Mouse (Mus musculus) lung, embryonic 14.5 days (tissue): ENCODE measurements around the gene St14. TPM values are rescaled to one million over a fixed set of nuclear protein-coding genes. Genes with fewer than 3 reads are reported as not detected.
"Not testable (repeated sequence)": the region's sequence is repeated elsewhere in the genome, so short reads cannot be mapped to it uniquely, and the experiment has no call there.

Experiments used
- ATAC-seq: fragments of 200-750 bp; cut with Nextera tagmentation; 2 replicates; pipeline ENCODE4 v1.8.0; 2017; ENCODE audit warnings: mild to moderate bottlenecking, moderate TSS enrichment, moderate library complexity; ENCODE audit not compliant: insufficient read depth
- DNase-seq: peaks from one replicate; pipeline ENCODE4 v3.0.0-alpha.2; 2015
- H3K27ac ChIP-seq: fragments of 300-500 bp; sonication (generic); 2 replicates; pipeline ENCODE4 v1.5.1; 2014; ENCODE audit warnings: low read depth, mild to moderate bottlenecking, moderate library complexity
- H3K27me3 ChIP-seq: fragments of 300-500 bp; sonication (generic); 2 replicates; pipeline ENCODE4 v1.6.1; 2014; ENCODE audit warnings: low read length, control low read depth; ENCODE audit not compliant: insufficient read depth
- H3K36me3 ChIP-seq: fragments of 300-500 bp; sonication (generic); 2 replicates; pipeline ENCODE4 v1.6.1; 2014; ENCODE audit warnings: control low read depth; ENCODE audit not compliant: insufficient read depth
- H3K4me1 ChIP-seq: fragments of 300-500 bp; sonication (generic); 2 replicates; pipeline ENCODE4 v1.6.1; 2014; ENCODE audit warnings: antibody characterized with exemption, control low read depth; ENCODE audit not compliant: insufficient read depth
- H3K4me2 ChIP-seq: fragments of 300-500 bp; sonication (generic); 2 replicates; pipeline ENCODE4 v1.6.1; 2014; ENCODE audit warnings: mild to moderate bottlenecking
- H3K4me3 ChIP-seq: fragments of 300-500 bp; sonication (generic); 2 replicates; pipeline ENCODE4 v1.5.1; 2014; ENCODE audit warnings: low read depth, low read length
- H3K9ac ChIP-seq: fragments of 300-500 bp; sonication (generic); 2 replicates; pipeline ENCODE4 v1.6.1; 2014
- H3K9me3 ChIP-seq: fragments of 300-500 bp; sonication (generic); 2 replicates; pipeline ENCODE4 v1.6.1; 2016; ENCODE audit warnings: low read depth, low read length, control low read depth
- CTCF ChIP-seq: IDR thresholded peaks from 2 replicates; pipeline ENCODE4 v1.5.1; 2016; ENCODE audit warnings: antibody characterized with exemption, low read depth
- WGBS: fragments of 180-500 bp; shearing (Covaris S2); extraction: QIAGEN DNeasy Blood & Tissue Kit; methylation state at CpG from one replicate; pipeline ENCODE4 v1.1.7; 2014; 5-methylcytosine and 5-hydroxymethylcytosine counted together
- polyA plus RNA-seq: library from polyadenylated mRNA; unstranded; fragments of >200 nt; fragmentation: Nextera tagmentation; extraction: Ambion mirVana; gene quantifications from 2 replicates; pipeline ENCODE4 v1.2.1, GENCODE M21; 2014

The St14 gene
- polyA plus RNA-seq, 1 experiment from 2014 or later: 42.1 TPM

- no peak overlapping the region for H3K9ac ChIP-seq
Measured at GRCm38 (mm10) chr9:31058723-31059122, 72.9 kb downstream of the St14 start.

DNA sequence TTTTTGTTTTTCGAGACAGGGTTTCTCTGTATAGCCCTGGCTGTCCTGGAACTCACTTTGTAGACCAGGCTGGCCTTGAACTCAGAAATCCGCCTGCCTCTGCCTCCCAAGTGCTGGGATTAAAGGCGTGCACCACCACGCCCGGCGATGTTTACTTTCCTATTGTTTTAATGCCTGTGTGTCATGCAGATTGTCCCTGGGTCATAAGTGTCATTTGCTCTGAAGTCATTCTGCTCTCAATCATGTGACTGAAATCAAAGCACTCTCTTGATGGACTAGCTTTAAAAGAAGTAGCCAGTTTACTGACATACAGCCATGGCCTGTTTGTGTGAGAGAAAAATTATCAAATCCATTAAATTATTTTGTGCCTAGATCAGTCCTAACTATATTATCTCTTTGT is 80.1 kb downstream of the St14 start:
- ATAC-seq, H3K4me2 ChIP-seq, H3K27ac ChIP-seq, H3K9me3 ChIP-seq, H3K9ac ChIP-seq, H3K4me1 ChIP-seq, DNase-seq, H3K27me3 ChIP-seq, H3K4me3 ChIP-seq: not testable (repeated sequence)
- H3K36me3 ChIP-seq: peaks cover 14% of the 10 kb centered on the region; the same call in 1 of the 2 replicates
- 94% methylated on average over 6 of the region's 6 CpGs for WGBS

More at GRCm38 (mm10) chr9:31058723-31059122, 72.9 kb downstream of the St14 start:
- Histone ChIP-seq H3K27ac (no peak overlapping the region), H3K27me3 (no peaks in the 10 kb centered on the region), H3K4me3 (no peak overlapping the region), H3K4me1 (no peaks in the 10 kb centered on the region), H3K4me2 (no peak overlapping the region), H3K36me3 (peaks cover 36% of the 10 kb centered on the region), H3K9me3 (no peaks in the 10 kb centered on the region)
- TF ChIP-seq CTCF: no peak
- 78% methylated on average over 2 of the region's 2 CpGs for WGBS
- DNase-seq (no peak), ATAC-seq (no peak)

DNA sequence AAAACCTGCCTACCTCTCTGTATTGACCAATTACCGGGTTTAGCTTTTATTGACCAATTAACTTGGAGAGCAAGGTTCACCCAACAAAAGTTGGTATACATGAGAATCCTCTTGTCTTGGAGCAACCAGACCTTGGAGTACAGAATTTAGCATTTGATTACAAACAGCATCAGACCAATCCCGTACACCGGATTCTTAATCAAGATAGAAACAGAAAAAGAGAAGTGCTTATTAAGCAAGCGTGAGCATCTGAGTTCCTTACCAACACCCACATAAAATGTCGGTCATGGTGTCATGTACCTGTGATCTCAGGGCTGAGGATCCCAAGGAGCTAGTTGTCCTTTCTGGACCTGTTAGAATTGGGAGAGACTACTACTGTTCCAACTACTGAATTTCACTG is 81.4 kb downstream of the St14 start:
- Histone ChIP-seq H3K27me3 (no peaks in the 10 kb centered on the region), H3K9me3 (no peaks in the 10 kb centered on the region), H3K4me2 (no peak overlapping the region), H3K27ac (no peak overlapping the region), H3K36me3 (peaks cover 14% of the 10 kb centered on the region; the same call in 1 of the 2 replicates), H3K4me1 (no peaks in the 10 kb centered on the region), H3K4me3 (no peak overlapping the region), H3K9ac (no peak overlapping the region)
- no peak for DNase-seq
- no peak for TF ChIP-seq CTCF
- no peak for ATAC-seq
- WGBS: 96% methylated on average over 5 of the region's 5 CpGs

Other genes starting within 250 kb of the St14 start
- 6.2 and 6.4 TPM in 2 replicates for gene Adamts15, start 209.4 kb downstream of the St14 start, polyA plus RNA-seq
- 2.0 and 3.1 TPM in 2 replicates for gene Adamts8, start 189.3 kb downstream of the St14 start, polyA plus RNA-seq
- gene Zbtb44, start 101.2 kb downstream of the St14 start, polyA plus RNA-seq: 8.0 TPM in 2 replicates
- gene Aplp2, start 80.0 kb upstream of the St14 start, polyA plus RNA-seq: 390 and 394 TPM in 2 replicates
- 5.7 and 6.7 TPM in 2 replicates for gene Prdm10, start 148.7 kb upstream of the St14 start, polyA plus RNA-seq